Mouse (Mus musculus) small intestine, adult 2 months (tissue): ENCODE data around the gene Gm15217. TPM values are rescaled to one million over a fixed set of nuclear protein-coding genes. Genes with fewer than 3 reads are reported as not detected.

ENCODE experiments used
- H3K27ac ChIP-seq: fragments of 200-500 bp; 2 replicates; pipeline ENCODE4 v1.5.1; 2012; ENCODE audit warnings: low read depth, low read length, control low read depth, inconsistent platforms; ENCODE audit not compliant: insufficient read depth
- H3K27me3 ChIP-seq: fragments of 200-500 bp; 2 replicates; pipeline ENCODE4 v1.6.1; 2012; ENCODE audit warnings: mild to moderate bottlenecking, moderate library complexity, low read length, inconsistent platforms; ENCODE audit not compliant: control insufficient read depth, insufficient read depth
- H3K36me3 ChIP-seq: fragments of 200-500 bp; 2 replicates; pipeline ENCODE4 v1.6.1; 2012; ENCODE audit warnings: mild to moderate bottlenecking, low read length, control low read depth, inconsistent platforms; ENCODE audit not compliant: control insufficient read depth, insufficient read depth
- H3K4me1 ChIP-seq: fragments of 200-500 bp; 2 replicates; pipeline ENCODE4 v1.6.1; 2012; ENCODE audit warnings: low read length, inconsistent platforms, mixed read lengths; ENCODE audit not compliant: control insufficient read depth, insufficient read depth, insufficient read length
- H3K4me3 ChIP-seq: fragments of 200-500 bp; 2 replicates; pipeline ENCODE4 v1.5.1; 2012; ENCODE audit warnings: low read depth, mild to moderate bottlenecking, control low read depth, inconsistent platforms, low read length, moderate library complexity
- CTCF ChIP-seq: fragments of 200-500 bp; IDR thresholded peaks from 2 replicates; pipeline ENCODE4 v1.5.1; 2012; ENCODE audit warnings: low read depth, mild to moderate bottlenecking, control low read depth, inconsistent platforms, low read length, moderate library complexity, mixed read lengths; ENCODE audit not compliant: insufficient replicate concordance, insufficient read length; ENCODE audit errors: extremely low read depth
- POLR2A ChIP-seq: fragments of 200-500 bp; IDR thresholded peaks from 2 replicates; pipeline ENCODE4 v1.6.1; 2012; ENCODE audit warnings: low read depth, mild to moderate bottlenecking, control low read depth, inconsistent platforms, low read length, moderate library complexity
- WGBS: fragments of 180-500 bp; shearing (Covaris S2); methylation state at CpG from one replicate; pipeline ENCODE4 v1.1.7; 2018; 5-methylcytosine and 5-hydroxymethylcytosine counted together
- polyA plus RNA-seq: library from polyadenylated mRNA; depleted of rRNA; stranded (reverse); fragments of >200 nt; gene quantifications from 2 replicates; pipeline ENCODE4 v1.2.3, GENCODE M21; 2012; rRNA removed

Gm15217 gene
- polyA plus RNA-seq, 1 experiment = not detected

GRCm38 (mm10) chr14:46419269-46419668 lies 40.1 kb downstream of the Gm15217 start:
- Histone ChIP-seq H3K27ac (no peak overlapping the region), H3K27me3 (no peaks in the 10 kb centered on the region), H3K4me1 (no peaks in the 10 kb centered on the region), H3K4me3 (no peak overlapping the region), H3K36me3 (no peaks in the 10 kb centered on the region)
- TF ChIP-seq POLR2A (no peak), CTCF (no peak)
- 54% methylated on average over 11 of the region's 11 CpGs for WGBS

- no peak for TF ChIP-seq POLR2A
- TF ChIP-seq CTCF = no peak
- Histone ChIP-seq H3K4me1 (no peaks in the 10 kb centered on the region), H3K27ac (no peak overlapping the region), H3K36me3 (no peaks in the 10 kb centered on the region), H3K27me3 (no peaks in the 10 kb centered on the region), H3K4me3 (no peak overlapping the region)
- WGBS = 77% methylated on average over 3 of the region's 3 CpGs
Observed at GRCm38 (mm10) chr14:46421823-46422222, 42.6 kb downstream of the Gm15217 start.

GRCm38 (mm10) chr14:46427251-46427650 lies 48.0 kb downstream of the Gm15217 start:
- TF ChIP-seq POLR2A (no peak), CTCF (no peak)

GRCm38 (mm10) chr14:46430231-46430630 lies 51.0 kb downstream of the Gm15217 start:
- WGBS = 90% methylated on average over 5 of the region's 5 CpGs
- no peak overlapping the region for H3K4me3 ChIP-seq
- no peak for TF ChIP-seq CTCF
- no peak for TF ChIP-seq POLR2A
- no peaks in the 10 kb centered on the region for H3K36me3 ChIP-seq
- H3K27me3 ChIP-seq = no peaks in the 10 kb centered on the region
- no peak overlapping the region for H3K27ac ChIP-seq
- H3K4me1 ChIP-seq = 0 out of 2 replicates have a peak, but pooled peaks cover 2% of the 10 kb centered on the region

More at GRCm38 (mm10) chr14:46427251-46427650, 48.0 kb downstream of the Gm15217 start:
- H3K27me3 ChIP-seq = no peaks in the 10 kb centered on the region
- no peak overlapping the region for H3K4me3 ChIP-seq
- H3K36me3 ChIP-seq = no peaks in the 10 kb centered on the region
- H3K27ac ChIP-seq = no peak overlapping the region
- H3K4me1 ChIP-seq = 0 out of 2 replicates have a peak, but pooled peaks cover 2% of the 10 kb centered on the region
- WGBS = 88% methylated on average over 13 of the region's 13 CpGs

Other genes starting within 250 kb of the Gm15217 start
- 19.4 and 37.1 TPM in 2 replicates for gene Bmp4, start 11.3 kb downstream of the Gm15217 start, polyA plus RNA-seq